Mouse (Mus musculus): ENCODE results near the gene Apoa1. TPM values are rescaled to one million over a fixed set of nuclear protein-coding genes. Genes with fewer than 3 reads are reported as not detected.

Gene Apoa1
- polyA plus RNA-seq, 1 experiment from 2014 or later = 28,927 TPM

GRCm38 (mm10) chr9:46196699-46197169 lies 31.6 kb upstream of the Apoa1 start:
- no peak overlapping the region for H3K4me2 ChIP-seq (replicated peaks; ENCODE audit: low read depth)
- H3K27ac ChIP-seq (ENCODE audit: low read depth, low read length) = no peak overlapping the region; the same call in 1 of the 2 replicates
- no peak overlapping the region for H3K9ac ChIP-seq (ENCODE audit: low read depth, low read length)
- no peak for ATAC-seq
- H3K4me3 ChIP-seq (ENCODE audit: low read depth, low read length) = no peak overlapping the region
- H3K27me3 ChIP-seq (replicated peaks; ENCODE audit: control insufficient read depth, insufficient read depth, low read length) = no peaks in the 10 kb centered on the region
- H3K4me1 ChIP-seq (replicated peaks; ENCODE audit: control insufficient read depth, insufficient read depth, low read length) = no peaks in the 10 kb centered on the region
- H3K9me3 ChIP-seq (ENCODE audit: control insufficient read depth) = no peaks in the 10 kb centered on the region
- 64% methylated on average over 12 of the region's 12 CpGs for WGBS
- H3K36me3 ChIP-seq (ENCODE audit: control insufficient read depth, insufficient read depth) = peaks cover 59% of the 10 kb centered on the region
- no peak for TF ChIP-seq CTCF (IDR thresholded peaks at IDR 0.05; ENCODE audit: low read depth)

GRCm38 (mm10) chr9:46198461-46198860 lies 29.9 kb upstream of the Apoa1 start:
- H3K4me1 ChIP-seq (replicated peaks; ENCODE audit: control insufficient read depth, insufficient read depth, low read length) = no peaks in the 10 kb centered on the region
- no peak for ATAC-seq
- WGBS = 85% methylated on average over 9 of the region's 9 CpGs
- no peaks in the 10 kb centered on the region for H3K27me3 ChIP-seq (replicated peaks; ENCODE audit: control insufficient read depth, insufficient read depth, low read length)
- H3K4me2 ChIP-seq (replicated peaks; ENCODE audit: low read depth) = no peak overlapping the region
- H3K9me3 ChIP-seq (ENCODE audit: control insufficient read depth) = no peaks in the 10 kb centered on the region
- H3K27ac ChIP-seq (ENCODE audit: low read depth, low read length) = no peak overlapping the region
- no peak overlapping the region for H3K4me3 ChIP-seq (ENCODE audit: low read depth, low read length)
- no peak overlapping the region for H3K9ac ChIP-seq (ENCODE audit: low read depth, low read length)
- peaks cover 68% of the 10 kb centered on the region for H3K36me3 ChIP-seq (ENCODE audit: control insufficient read depth, insufficient read depth)
- no peak for TF ChIP-seq CTCF (IDR thresholded peaks at IDR 0.05; ENCODE audit: low read depth)

GRCm38 (mm10) chr9:46198936-46199335 lies 29.4 kb upstream of the Apoa1 start:
- ATAC-seq = no peak
- no peak overlapping the region for H3K27ac ChIP-seq (ENCODE audit: low read depth, low read length)
- H3K4me1 ChIP-seq (replicated peaks; ENCODE audit: control insufficient read depth, insufficient read depth, low read length) = no peaks in the 10 kb centered on the region
- no peaks in the 10 kb centered on the region for H3K27me3 ChIP-seq (replicated peaks; ENCODE audit: control insufficient read depth, insufficient read depth, low read length)
- no peak overlapping the region for H3K4me2 ChIP-seq (replicated peaks; ENCODE audit: low read depth)
- TF ChIP-seq CTCF (IDR thresholded peaks at IDR 0.05; ENCODE audit: low read depth) = no peak
- WGBS = 84% methylated on average over 7 of the region's 7 CpGs
- H3K36me3 ChIP-seq (ENCODE audit: control insufficient read depth, insufficient read depth) = peaks cover 66% of the 10 kb centered on the region
- no peaks in the 10 kb centered on the region for H3K9me3 ChIP-seq (ENCODE audit: control insufficient read depth)
- no peak overlapping the region for H3K9ac ChIP-seq (ENCODE audit: low read depth, low read length)
- H3K4me3 ChIP-seq (ENCODE audit: low read depth, low read length) = no peak overlapping the region

GRCm38 (mm10) chr9:46199609-46200008 lies 28.8 kb upstream of the Apoa1 start:
- no peak overlapping the region for H3K4me2 ChIP-seq (replicated peaks; ENCODE audit: low read depth)
- H3K4me3 ChIP-seq (ENCODE audit: low read depth, low read length) = no peak overlapping the region
- no peaks in the 10 kb centered on the region for H3K4me1 ChIP-seq (replicated peaks; ENCODE audit: control insufficient read depth, insufficient read depth, low read length)
- peaks cover 66% of the 10 kb centered on the region for H3K36me3 ChIP-seq (ENCODE audit: control insufficient read depth, insufficient read depth)
- no peaks in the 10 kb centered on the region for H3K27me3 ChIP-seq (replicated peaks; ENCODE audit: control insufficient read depth, insufficient read depth, low read length)
- no peak for TF ChIP-seq CTCF (IDR thresholded peaks at IDR 0.05; ENCODE audit: low read depth)
- no peak overlapping the region for H3K27ac ChIP-seq (ENCODE audit: low read depth, low read length)
- WGBS = 68% methylated on average over 2 of the region's 2 CpGs
- no peak overlapping the region for H3K9ac ChIP-seq (ENCODE audit: low read depth, low read length)
- ATAC-seq = no peak
- H3K9me3 ChIP-seq (ENCODE audit: control insufficient read depth) = no peaks in the 10 kb centered on the region

- H3K9me3 ChIP-seq (ENCODE audit: control insufficient read depth) = no peaks in the 10 kb centered on the region
- TF ChIP-seq CTCF (IDR thresholded peaks at IDR 0.05; ENCODE audit: low read depth) = peak; percentile 25
- WGBS = 27% methylated on average over 10 of the region's 10 CpGs
- 0 out of 2 replicates have a peak overlapping the region, but pooled peaks have one; percentile 11 for H3K9ac ChIP-seq (ENCODE audit: low read depth, low read length)
- H3K4me3 ChIP-seq (ENCODE audit: low read depth, low read length) = no peak overlapping the region
- H3K4me1 ChIP-seq (replicated peaks; ENCODE audit: control insufficient read depth, insufficient read depth, low read length) = 0 out of 2 replicates have a peak, but pooled peaks cover 7% of the 10 kb centered on the region
- H3K27ac ChIP-seq (ENCODE audit: low read depth, low read length) = peak overlapping the region; percentile 94
- peak; percentile 92 for ATAC-seq
- no peaks in the 10 kb centered on the region for H3K27me3 ChIP-seq (replicated peaks; ENCODE audit: control insufficient read depth, insufficient read depth, low read length)
- peaks cover 52% of the 10 kb centered on the region for H3K36me3 ChIP-seq (ENCODE audit: control insufficient read depth, insufficient read depth)
- no peak overlapping the region for H3K4me2 ChIP-seq (replicated peaks; ENCODE audit: low read depth)
Observed at GRCm38 (mm10) chr9:46206834-46207500, 21.4 kb upstream of the Apoa1 start.

GRCm38 (mm10) chr9:46207501-46207869 lies 20.9 kb upstream of the Apoa1 start:
- Histone ChIP-seq H3K27me3 (replicated peaks; ENCODE audit: control insufficient read depth, insufficient read depth, low read length) (no peaks in the 10 kb centered on the region), H3K4me2 (replicated peaks; ENCODE audit: low read depth) (no peak overlapping the region), H3K9me3 (ENCODE audit: control insufficient read depth) (no peaks in the 10 kb centered on the region), H3K4me1 (replicated peaks; ENCODE audit: control insufficient read depth, insufficient read depth, low read length) (0 out of 2 replicates have a peak, but pooled peaks cover 7% of the 10 kb centered on the region), H3K4me3 (ENCODE audit: low read depth, low read length) (no peak overlapping the region), H3K36me3 (ENCODE audit: control insufficient read depth, insufficient read depth) (peaks cover 52% of the 10 kb centered on the region), H3K27ac (ENCODE audit: low read depth, low read length) (peak overlapping the region; percentile 94), H3K9ac (ENCODE audit: low read depth, low read length) (no peak overlapping the region)
- peak; percentile 13; the same call in 1 of the 2 replicates for ATAC-seq
- no peak for TF ChIP-seq CTCF (IDR thresholded peaks at IDR 0.05; ENCODE audit: low read depth)
- WGBS = 44% methylated on average over 6 of the region's 6 CpGs

Measured in intestine, postnatal 0 days (tissue).